Mouse (Mus musculus) C2C12 (cell line): ENCODE results near the gene Mns1. TPM values are rescaled to one million over a fixed set of nuclear protein-coding genes. Genes with fewer than 3 reads are reported as not detected.
"Not testable (repeated sequence)": the region's sequence is repeated elsewhere in the genome, so short reads cannot be mapped to it uniquely, and the experiment has no call there.

Experiments
- H3K27me3 ChIP-seq: one replicate; pipeline ENCODE4 v1.6.1; 2011; ENCODE audit not compliant: control insufficient read depth, insufficient read depth, insufficient read length
- H3K36me3 ChIP-seq: one replicate; pipeline ENCODE4 v1.6.1; 2011; ENCODE audit not compliant: control insufficient read depth, insufficient read depth
- H3K4me3 ChIP-seq: one replicate; pipeline ENCODE4 v1.5.1; 2011; ENCODE audit warnings: mild to moderate bottlenecking, control low read depth; ENCODE audit not compliant: poor library complexity, insufficient read depth, severe bottlenecking
- H3K79me2 ChIP-seq: one replicate; pipeline ENCODE4 v1.6.1; 2011; ENCODE audit not compliant: control insufficient read depth, insufficient read depth
- H3K79me3 ChIP-seq: one replicate; pipeline ENCODE4 v1.6.1; 2011; ENCODE audit warnings: low read depth, control low read depth
- H3ac ChIP-seq: one replicate; pipeline ENCODE3; 2011; ENCODE audit warnings: low read depth; ENCODE audit not compliant: control insufficient read depth, insufficient read length
- CEBPB ChIP-seq: IDR thresholded peaks from one replicate; pipeline ENCODE4 v1.6.1; 2011; ENCODE audit warnings: low read depth, mild to moderate bottlenecking, control low read depth, moderate library complexity
- CTCF ChIP-seq: IDR thresholded peaks from one replicate; pipeline ENCODE4 v1.5.1; 2011; ENCODE audit not compliant: control insufficient read depth, insufficient read depth, insufficient read length
- FOSL1 ChIP-seq: IDR thresholded peaks from one replicate; pipeline ENCODE4 v1.8.0; 2011; ENCODE audit warnings: mild to moderate bottlenecking, low read length; ENCODE audit not compliant: poor library complexity, insufficient read depth, severe bottlenecking
- MAX ChIP-seq: IDR thresholded peaks from one replicate; pipeline ENCODE4 v1.6.1; 2011; ENCODE audit warnings: mild to moderate bottlenecking, control low read depth
- MYOD1 ChIP-seq: IDR thresholded peaks from one replicate; pipeline ENCODE4 v1.6.1; 2011; ENCODE audit warnings: low read depth; ENCODE audit not compliant: control insufficient read depth, insufficient read length
- MYOG ChIP-seq: IDR thresholded peaks from one replicate; pipeline ENCODE4 v1.6.1; 2011; ENCODE audit not compliant: control insufficient read depth, insufficient read length; ENCODE audit errors: extremely low read depth
- USF1 ChIP-seq: IDR thresholded peaks from one replicate; pipeline ENCODE4 v1.6.1; 2011; ENCODE audit warnings: low read depth, mild to moderate bottlenecking, control low read depth, moderate library complexity
- polyA plus RNA-seq: library from polyadenylated mRNA; unstranded; fragments of >200 nt; fragmentation: generic; extraction: Trizol; gene quantifications from one replicate; pipeline ENCODE4 v1.2.1, GENCODE M21; 2012; ENCODE audit warnings: missing spikeins

Mns1 gene
- polyA plus RNA-seq, 1 experiment = 2.5 TPM

- TF ChIP-seq CEBPB = no peak
- no peak for TF ChIP-seq CTCF
- TF ChIP-seq FOSL1 = no peak
- no peak for TF ChIP-seq MYOG
- TF ChIP-seq USF1 = no peak
- no peak for TF ChIP-seq MYOD1
- TF ChIP-seq MAX = no peak
Observed at GRCm38 (mm10) chr9:72393238-72393637, 44.6 kb upstream of the Mns1 start.

GRCm38 (mm10) chr9:72393869-72394341, 43.9 kb upstream of the Mns1 start:
- no peak overlapping the region for H3ac ChIP-seq
- no peak for TF ChIP-seq USF1
- no peak for TF ChIP-seq MYOG
- no peak for TF ChIP-seq CEBPB
- no peaks in the 10 kb centered on the region for H3K27me3 ChIP-seq
- H3K36me3 ChIP-seq = no peaks in the 10 kb centered on the region
- no peak overlapping the region for H3K4me3 ChIP-seq
- H3K79me3 ChIP-seq = no peaks in the 10 kb centered on the region
- H3K79me2 ChIP-seq = no peaks in the 10 kb centered on the region

More at GRCm38 (mm10) chr9:72393238-72393637, 44.6 kb upstream of the Mns1 start:
- no peaks in the 10 kb centered on the region for H3K79me2 ChIP-seq
- H3ac ChIP-seq = no peak overlapping the region
- H3K4me3 ChIP-seq = no peak overlapping the region
- no peaks in the 10 kb centered on the region for H3K36me3 ChIP-seq
- no peaks in the 10 kb centered on the region for H3K27me3 ChIP-seq
- no peaks in the 10 kb centered on the region for H3K79me3 ChIP-seq

- no peak for TF ChIP-seq FOSL1
- TF ChIP-seq USF1 = no peak
- TF ChIP-seq MAX = no peak
- no peak for TF ChIP-seq CTCF
- no peak for TF ChIP-seq MYOG
- no peak for TF ChIP-seq CEBPB
- TF ChIP-seq MYOD1 = no peak
- Histone ChIP-seq H3K79me3 (no peaks in the 10 kb centered on the region), H3ac (no peak overlapping the region), H3K27me3 (no peaks in the 10 kb centered on the region), H3K4me3 (no peak overlapping the region), H3K79me2 (no peaks in the 10 kb centered on the region), H3K36me3 (no peaks in the 10 kb centered on the region)
Observed at GRCm38 (mm10) chr9:72400121-72400520, 37.7 kb upstream of the Mns1 start.

- H3K79me2 ChIP-seq, H3K36me3 ChIP-seq, H3K79me3 ChIP-seq, H3K4me3 ChIP-seq, H3K27me3 ChIP-seq, H3ac ChIP-seq: not testable (repeated sequence)
Observed at GRCm38 (mm10) chr9:72401769-72402168, 36.0 kb upstream of the Mns1 start.

GRCm38 (mm10) chr9:72403421-72403820, 34.4 kb upstream of the Mns1 start:
- H3K4me3 ChIP-seq = no peak overlapping the region
- H3ac ChIP-seq = no peak overlapping the region
- no peaks in the 10 kb centered on the region for H3K79me3 ChIP-seq
- H3K36me3 ChIP-seq = no peaks in the 10 kb centered on the region
- no peaks in the 10 kb centered on the region for H3K79me2 ChIP-seq
- TF ChIP-seq MYOD1 (no peak), USF1 (no peak), MAX (no peak), CEBPB (no peak), CTCF (no peak), MYOG (no peak), FOSL1 (no peak)
- H3K27me3 ChIP-seq = no peaks in the 10 kb centered on the region

- H3K27me3 ChIP-seq = no peaks in the 10 kb centered on the region
- no peaks in the 10 kb centered on the region for H3K79me3 ChIP-seq
- no peak overlapping the region for H3ac ChIP-seq
- H3K36me3 ChIP-seq = no peaks in the 10 kb centered on the region
- H3K4me3 ChIP-seq = no peak overlapping the region
- TF ChIP-seq MYOG (no peak), CTCF (no peak), MYOD1 (no peak), USF1 (no peak), CEBPB (no peak), FOSL1 (no peak), MAX (no peak)
- no peaks in the 10 kb centered on the region for H3K79me2 ChIP-seq
Observed at GRCm38 (mm10) chr9:72404446-72404845, 33.4 kb upstream of the Mns1 start.
